Mouse (Mus musculus) naive thymus-derived CD4-positive, alpha-beta T cell, adult 2 months (primary cell): ENCODE data around the gene Akt1s1.

Experiments used
- DNase-seq: peaks from one replicate; pipeline ENCODE4 v3.0.0-alpha.2; 2011; ENCODE audit warnings: low read depth

Gene Akt1s1

GRCm38 (mm10) chr7:44853596-44854355 lies 5.0 kb downstream of the Akt1s1 start:
- DNase-seq = no peak

- DNase-seq = peak; percentile 78
Observed at GRCm38 (mm10) chr7:44854356-44855031, 5.7 kb downstream of the Akt1s1 start.

GRCm38 (mm10) chr7:44855036-44855435 lies 6.2 kb downstream of the Akt1s1 start:
- DNase-seq = no peak

- peak; percentile 44 for DNase-seq
Observed at GRCm38 (mm10) chr7:44856265-44856916, 7.6 kb downstream of the Akt1s1 start.

GRCm38 (mm10) chr7:44857042-44857552 lies 8.3 kb downstream of the Akt1s1 start, which contains the start of gene Pnkp:
Gene Pnkp, plus strand, starts transcription at chr7:44857139.
- DNase-seq = peak; percentile 92

- peak; percentile 59 for DNase-seq
Observed at GRCm38 (mm10) chr7:44857905-44858304, 9.1 kb downstream of the Akt1s1 start.

- no peak for DNase-seq
Observed at GRCm38 (mm10) chr7:44859896-44860295, 11.1 kb downstream of the Akt1s1 start.

- DNase-seq = peak; percentile 76
Observed at GRCm38 (mm10) chr7:44860576-44861428, 12.0 kb downstream of the Akt1s1 start.

GRCm38 (mm10) chr7:44861429-44861816 lies 12.6 kb downstream of the Akt1s1 start:
- no peak for DNase-seq

GRCm38 (mm10) chr7:44862434-44862833 lies 13.6 kb downstream of the Akt1s1 start:
- no peak for DNase-seq

GRCm38 (mm10) chr7:44863210-44863609 lies 14.4 kb downstream of the Akt1s1 start:
- DNase-seq = no peak

GRCm38 (mm10) chr7:44863982-44864494 lies 15.2 kb downstream of the Akt1s1 start:
- no peak for DNase-seq

GRCm38 (mm10) chr7:44864595-44865542 lies 16.1 kb downstream of the Akt1s1 start:
- DNase-seq = no peak

GRCm38 (mm10) chr7:44866276-44867009 lies 17.7 kb downstream of the Akt1s1 start:
- no peak for DNase-seq

- DNase-seq = no peak
Observed at GRCm38 (mm10) chr7:44867010-44867702, 18.4 kb downstream of the Akt1s1 start.

- DNase-seq = no peak
Observed at GRCm38 (mm10) chr7:44867802-44868201, 19.0 kb downstream of the Akt1s1 start.

- DNase-seq = no peak
Observed at GRCm38 (mm10) chr7:44868465-44868864, 19.7 kb downstream of the Akt1s1 start.

- DNase-seq = peak; percentile 57
Observed at GRCm38 (mm10) chr7:44868919-44869696, 20.3 kb downstream of the Akt1s1 start.
